Mouse (Mus musculus) megakaryocyte, embryonic 14.5 days (primary cell): ENCODE results near the gene Fxr1.

Experiments
- FLI1 ChIP-seq: IDR thresholded peaks from 2 replicates; pipeline ENCODE4 v1.6.1; 2012; ENCODE audit warnings: low read length, inconsistent platforms, mixed read lengths
- GATA1 ChIP-seq: IDR thresholded peaks from 3 replicates; pipeline ENCODE4 v1.6.1; 2012; ENCODE audit warnings: mixed read lengths, low read length, inconsistent platforms, borderline replicate concordance

DNA sequence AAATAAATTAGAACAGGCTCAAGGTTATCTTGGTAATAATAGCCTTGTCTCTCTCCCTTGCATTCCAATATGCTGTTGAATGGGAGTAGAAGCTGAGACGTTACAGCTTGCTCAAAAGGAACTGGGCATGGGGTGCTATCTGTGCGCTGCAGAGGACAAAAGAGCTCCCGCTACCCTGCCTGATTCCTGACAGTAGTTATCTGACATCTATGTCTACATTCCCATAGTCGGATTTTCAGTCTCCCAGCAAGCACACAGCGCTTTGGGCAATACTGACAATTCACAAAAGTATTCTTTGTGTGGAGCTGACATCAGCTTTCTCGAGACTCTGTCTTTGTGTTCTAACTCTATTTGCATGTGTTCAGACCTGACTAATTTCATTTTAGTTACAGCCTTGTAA is 96.1 kb downstream of the Fxr1 start:
- TF ChIP-seq GATA1: no peak
- TF ChIP-seq FLI1: no peak
